Mouse (Mus musculus) midbrain, embryonic 14.5 days (tissue): ENCODE data around the gene Ube4a. TPM values are rescaled to one million over a fixed set of nuclear protein-coding genes. Genes with fewer than 3 reads are reported as not detected.

Experiments used
- ATAC-seq: fragments of 200-750 bp; cut with Nextera tagmentation; 2 replicates; pipeline ENCODE4 v1.8.0; 2017; ENCODE audit warnings: moderate number of reproducible peaks, moderate library complexity; ENCODE audit not compliant: low FRiP score, low TSS enrichment
- DNase-seq: peaks from one replicate; pipeline ENCODE4 v3.0.0-alpha.2; 2015
- H3K27ac ChIP-seq: fragments of 300-500 bp; sonication (generic); replicated peaks from 2 replicates; pipeline ENCODE4 v1.5.1; 2014; ENCODE audit warnings: mild to moderate bottlenecking, low read depth, low read length, moderate library complexity
- H3K27me3 ChIP-seq: fragments of 300-500 bp; sonication (generic); 2 replicates; pipeline ENCODE4 v1.6.1; 2014; ENCODE audit warnings: low read length, control low read depth, mixed read lengths; ENCODE audit not compliant: control insufficient read depth, insufficient read depth
- H3K36me3 ChIP-seq: fragments of 300-500 bp; sonication (generic); 2 replicates; pipeline ENCODE4 v1.6.1; 2014; ENCODE audit warnings: low read length, control low read depth; ENCODE audit not compliant: control insufficient read depth, insufficient read depth
- H3K4me1 ChIP-seq: fragments of 300-500 bp; sonication (generic); 2 replicates; pipeline ENCODE4 v1.6.1; 2014; ENCODE audit warnings: mild to moderate bottlenecking, antibody characterized with exemption, low read length, control low read depth; ENCODE audit not compliant: control insufficient read depth, insufficient read depth
- H3K4me2 ChIP-seq: fragments of 300-500 bp; sonication (generic); 2 replicates; pipeline ENCODE4 v1.6.1; 2014; ENCODE audit warnings: mild to moderate bottlenecking, low read length, moderate library complexity
- H3K4me3 ChIP-seq: fragments of 300-500 bp; sonication (generic); replicated peaks from 2 replicates; pipeline ENCODE4 v1.5.1; 2014; ENCODE audit warnings: low read depth, low read length
- H3K9ac ChIP-seq: fragments of 300-500 bp; sonication (generic); replicated peaks from 2 replicates; pipeline ENCODE4 v1.6.1; 2014; ENCODE audit warnings: mild to moderate bottlenecking, low read length, moderate library complexity
- H3K9me3 ChIP-seq: fragments of 300-500 bp; sonication (generic); 2 replicates; pipeline ENCODE4 v1.6.1; 2016; ENCODE audit warnings: low read length, control low read depth, mixed read lengths; ENCODE audit not compliant: control insufficient read depth
- WGBS: fragments of 180-500 bp; shearing (Covaris S2); extraction: QIAGEN DNeasy Blood & Tissue Kit; methylation state at CpG from one replicate; pipeline ENCODE4 v1.1.7; 2014; 5-methylcytosine and 5-hydroxymethylcytosine counted together
- polyA plus RNA-seq: library from polyadenylated mRNA; unstranded; fragments of >200 nt; fragmentation: Nextera tagmentation; extraction: Ambion mirVana; gene quantifications from 2 replicates; pipeline ENCODE4 v1.2.1, GENCODE M21; 2014

Gene Ube4a
- polyA plus RNA-seq, 1 experiment from 2014 or later = 59.0 TPM

DNA sequence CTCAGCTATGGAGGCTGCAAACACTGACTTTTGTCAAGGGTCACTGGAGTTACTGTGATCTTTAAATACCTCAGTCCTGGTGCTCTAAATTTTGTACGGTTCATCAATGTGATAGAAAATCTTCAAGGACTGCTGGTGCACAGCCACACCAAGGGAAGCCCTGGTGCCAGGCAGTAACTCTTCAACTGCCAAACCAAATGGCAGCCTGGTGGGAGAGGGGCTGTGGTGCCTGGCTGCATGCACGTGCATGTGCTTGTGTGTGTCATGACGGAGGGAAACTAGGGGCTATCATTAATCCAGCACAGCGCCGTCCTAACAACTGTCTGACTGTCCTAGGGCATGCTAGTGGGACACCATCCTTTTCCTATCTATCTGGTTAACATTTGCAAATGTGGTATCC is 34.4 kb upstream of the Ube4a start:
- no peak overlapping the region for H3K27ac ChIP-seq
- H3K9ac ChIP-seq = no peak overlapping the region
- WGBS = 81% methylated on average over 5 of the region's 5 CpGs
- no peaks in the 10 kb centered on the region for H3K27me3 ChIP-seq
- ATAC-seq (no peak), DNase-seq (no peak)
- H3K4me3 ChIP-seq = no peak overlapping the region
- H3K4me1 ChIP-seq = no peaks in the 10 kb centered on the region
- no peaks in the 10 kb centered on the region for H3K9me3 ChIP-seq
- no peaks in the 10 kb centered on the region for H3K36me3 ChIP-seq
- no peak overlapping the region for H3K4me2 ChIP-seq

GRCm38 (mm10) chr9:44999171-44999570 is 33.8 kb upstream of the Ube4a start:
- Histone ChIP-seq H3K27ac (no peak overlapping the region), H3K4me1 (no peaks in the 10 kb centered on the region), H3K9me3 (no peaks in the 10 kb centered on the region), H3K9ac (no peak overlapping the region), H3K36me3 (no peaks in the 10 kb centered on the region), H3K4me2 (no peak overlapping the region), H3K27me3 (no peaks in the 10 kb centered on the region), H3K4me3 (no peak overlapping the region)
- ATAC-seq (no peak), DNase-seq (no peak)
- WGBS = 63% methylated on average over 6 of the region's 6 CpGs

- Histone ChIP-seq H3K27me3 (no peaks in the 10 kb centered on the region), H3K9ac (no peak overlapping the region), H3K36me3 (no peaks in the 10 kb centered on the region), H3K4me1 (no peaks in the 10 kb centered on the region), H3K27ac (no peak overlapping the region), H3K9me3 (no peaks in the 10 kb centered on the region), H3K4me3 (no peak overlapping the region), H3K4me2 (no peak overlapping the region)
- DNase-seq (no peak), ATAC-seq (no peak)
- WGBS = 79% methylated on average over 11 of the region's 11 CpGs
Observed at GRCm38 (mm10) chr9:44998138-44998537, 32.7 kb upstream of the Ube4a start.

DNA sequence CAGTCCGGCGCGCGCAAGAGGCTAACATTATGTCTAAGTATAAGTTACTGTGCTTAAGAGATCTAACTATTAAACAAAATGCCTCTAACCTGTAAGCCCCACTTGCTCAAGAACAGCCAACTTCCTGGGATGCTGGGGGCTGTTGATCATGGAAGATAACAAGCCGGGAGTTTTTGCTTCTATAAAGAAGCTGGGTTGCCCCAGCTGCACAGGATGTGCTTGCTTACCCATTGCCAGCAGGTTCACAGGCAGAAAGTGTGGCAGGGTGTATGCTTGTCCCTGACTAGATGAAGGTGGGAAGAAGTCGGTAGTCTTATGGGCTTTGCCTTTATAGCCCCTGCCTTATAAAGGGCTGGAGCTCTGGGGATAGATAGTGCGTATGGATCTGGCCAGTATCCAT is 31.2 kb upstream of the Ube4a start:
- 97% methylated on average over 7 of the region's 7 CpGs for WGBS
- no peaks in the 10 kb centered on the region for H3K4me1 ChIP-seq
- no peaks in the 10 kb centered on the region for H3K27me3 ChIP-seq
- no peak for ATAC-seq
- no peak for DNase-seq
- no peak overlapping the region for H3K4me3 ChIP-seq
- H3K9me3 ChIP-seq = no peaks in the 10 kb centered on the region
- no peak overlapping the region for H3K27ac ChIP-seq
- no peaks in the 10 kb centered on the region for H3K36me3 ChIP-seq
- H3K4me2 ChIP-seq = no peak overlapping the region
- H3K9ac ChIP-seq = no peak overlapping the region

- H3K27ac ChIP-seq = no peak overlapping the region
- WGBS = 74% methylated on average over 4 of the region's 4 CpGs
- no peak overlapping the region for H3K9ac ChIP-seq
- no peaks in the 10 kb centered on the region for H3K27me3 ChIP-seq
- no peaks in the 10 kb centered on the region for H3K9me3 ChIP-seq
- H3K4me2 ChIP-seq = no peak overlapping the region
- no peaks in the 10 kb centered on the region for H3K4me1 ChIP-seq
- ATAC-seq (no peak), DNase-seq (no peak)
- no peak overlapping the region for H3K4me3 ChIP-seq
- no peaks in the 10 kb centered on the region for H3K36me3 ChIP-seq
Observed at GRCm38 (mm10) chr9:44994962-44995361, 29.6 kb upstream of the Ube4a start.

DNA sequence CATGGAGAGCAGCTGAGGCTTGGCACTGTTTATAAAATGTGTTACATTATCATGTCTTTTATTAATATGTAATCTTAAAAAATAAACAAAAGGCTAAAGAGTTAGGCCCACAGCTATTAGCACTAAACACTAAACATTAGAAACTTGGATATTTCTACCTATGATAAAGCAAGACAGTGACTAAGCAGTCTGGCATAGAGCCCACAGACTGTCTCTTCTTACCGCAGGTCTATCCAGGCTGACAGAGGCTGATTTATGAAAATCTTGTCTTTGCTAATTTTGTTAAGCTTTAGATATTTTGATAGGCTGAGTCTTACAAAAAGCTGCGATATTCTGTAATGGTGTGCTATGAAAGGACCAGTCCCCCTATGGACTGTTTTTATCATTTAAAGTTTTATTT is 27.9 kb upstream of the Ube4a start:
- Histone ChIP-seq H3K4me3 (no peak overlapping the region), H3K36me3 (no peaks in the 10 kb centered on the region), H3K4me1 (no peaks in the 10 kb centered on the region), H3K27me3 (no peaks in the 10 kb centered on the region), H3K4me2 (no peak overlapping the region), H3K9me3 (no peaks in the 10 kb centered on the region), H3K9ac (no peak overlapping the region), H3K27ac (no peak overlapping the region)
- DNase-seq (no peak), ATAC-seq (no peak)
- WGBS = 93% methylated on average over 2 of the region's 2 CpGs

DNA sequence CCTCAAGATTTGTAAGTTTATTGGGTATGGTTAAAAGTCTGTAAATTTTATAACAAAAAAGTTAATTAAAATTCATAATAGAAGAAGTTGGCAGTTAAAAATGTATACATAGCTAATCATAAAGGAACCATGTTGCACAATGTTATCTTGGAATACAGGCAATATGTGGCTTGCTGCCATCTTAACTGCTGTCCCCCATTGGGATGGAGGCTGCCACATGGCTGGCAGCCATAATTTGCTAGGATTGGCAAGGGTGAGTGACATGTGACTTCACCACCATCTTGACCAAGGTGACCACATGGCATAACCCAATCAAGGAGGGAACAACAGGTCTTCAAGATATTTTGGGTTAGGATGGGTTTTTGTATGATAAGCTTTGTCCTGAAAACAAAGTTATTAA is 26.9 kb upstream of the Ube4a start:
- Histone ChIP-seq H3K4me3 (no peak overlapping the region), H3K9me3 (no peaks in the 10 kb centered on the region), H3K36me3 (no peaks in the 10 kb centered on the region), H3K4me1 (no peaks in the 10 kb centered on the region), H3K4me2 (no peak overlapping the region), H3K9ac (no peak overlapping the region), H3K27ac (no peak overlapping the region), H3K27me3 (no peaks in the 10 kb centered on the region)
- DNase-seq = no peak
- ATAC-seq = no peak

DNA sequence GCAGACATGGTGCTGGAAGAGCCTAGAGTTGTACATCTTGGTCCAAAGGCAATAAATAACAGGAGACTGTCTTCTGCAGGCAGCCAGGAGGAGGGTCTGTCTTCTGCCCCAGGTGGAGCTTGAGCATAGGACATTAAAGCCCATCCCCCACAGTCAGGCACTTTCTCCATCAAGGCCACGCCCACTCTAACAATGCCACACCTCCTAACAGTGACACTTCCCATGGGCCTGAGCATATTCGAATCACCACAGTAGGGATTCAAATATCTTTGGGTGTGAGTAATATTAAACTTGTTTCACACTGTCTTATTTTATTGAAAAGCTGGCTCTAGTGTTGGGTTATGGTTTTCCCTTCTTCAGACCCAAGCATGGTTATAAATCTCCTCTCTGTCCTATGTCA is 26.4 kb upstream of the Ube4a start:
- Histone ChIP-seq H3K27ac (no peak overlapping the region), H3K36me3 (no peaks in the 10 kb centered on the region), H3K27me3 (no peaks in the 10 kb centered on the region), H3K4me1 (no peaks in the 10 kb centered on the region), H3K9me3 (no peaks in the 10 kb centered on the region), H3K9ac (no peak overlapping the region), H3K4me3 (no peak overlapping the region), H3K4me2 (no peak overlapping the region)
- ATAC-seq = no peak
- 88% methylated on average over 2 of the region's 2 CpGs for WGBS
- DNase-seq = no peak

- no peaks in the 10 kb centered on the region for H3K27me3 ChIP-seq
Observed at GRCm38 (mm10) chr9:44986976-44987375, 21.6 kb upstream of the Ube4a start.

More at GRCm38 (mm10) chr9:44986976-44987375, 21.6 kb upstream of the Ube4a start:
- no peak overlapping the region for H3K27ac ChIP-seq
- WGBS = 88% methylated on average over 5 of the region's 5 CpGs
- H3K4me1 ChIP-seq = no peaks in the 10 kb centered on the region
- no peak overlapping the region for H3K4me3 ChIP-seq
- ATAC-seq (no peak), DNase-seq (no peak)
- H3K4me2 ChIP-seq = no peak overlapping the region
- no peaks in the 10 kb centered on the region for H3K9me3 ChIP-seq
- no peaks in the 10 kb centered on the region for H3K36me3 ChIP-seq
- H3K9ac ChIP-seq = no peak overlapping the region
